24 mouse cellular contexts compared by ENCODE assay signal in the genomic region with DNA sequence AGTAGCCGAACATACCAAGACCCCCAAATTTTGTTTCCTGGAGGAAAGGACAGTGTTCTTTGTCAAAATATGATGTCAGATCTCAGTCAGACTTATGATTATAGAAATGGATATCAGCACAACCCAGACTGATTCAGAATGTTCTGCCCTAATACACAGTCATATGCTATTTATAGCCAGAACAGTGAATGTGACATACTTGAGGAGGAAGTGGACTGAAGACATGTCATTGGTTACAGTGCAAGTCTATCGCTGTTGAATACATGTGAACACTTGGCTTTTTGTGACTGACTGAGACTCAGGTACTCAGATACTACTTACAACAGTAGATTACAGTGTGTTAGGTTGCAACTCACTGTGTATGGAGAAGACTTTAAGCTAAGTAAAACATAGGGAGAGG.
DNase-seq lines count a peak whose midpoint lies in the region; ATAC-seq and TF ChIP-seq lines count a peak whose summit lies in the region.
"Had no signal": no experiment of that assay in that cellular context is flagged by ENCODE, and none has a peak within 500 bp of the region (broad histone marks: within the 10 kb centered on the region; RNA-seq: fewer than 3 reads in every experiment).

No protein-coding gene starts in this region.

- H3K27me3 ChIP-seq in heart, postnatal 0 days (ENCODE audit: control insufficient read depth, insufficient read depth, low read length): no peaks in the 10 kb centered on the region
- no peaks in the 10 kb centered on the region for H3K27me3 ChIP-seq in heart, embryonic 12.5 days (replicated peaks)
- H3K27me3 ChIP-seq: embryonic facial prominence, embryonic 12.5 days; embryonic facial prominence, embryonic 15.5 days; heart, embryonic 13.5 days; hindbrain, embryonic 15.5 days had no signal

- H3K9me3 ChIP-seq in heart, postnatal 0 days (replicated peaks; ENCODE audit: control insufficient read depth, low read length): no peaks in the 10 kb centered on the region
- H3K9me3 ChIP-seq in heart, embryonic 12.5 days (replicated peaks): no peaks in the 10 kb centered on the region
- H3K9me3 ChIP-seq: embryonic facial prominence, embryonic 12.5 days; embryonic facial prominence, embryonic 15.5 days; heart, embryonic 13.5 days; hindbrain, embryonic 15.5 days had no signal

- TF ChIP-seq EP300 in heart, postnatal 0 days (IDR thresholded peaks at IDR 0.05; ENCODE audit: low read depth): no peak

- H3K36me3 ChIP-seq in heart, postnatal 0 days (replicated peaks; ENCODE audit: control insufficient read depth, insufficient read depth, low read length): no peaks in the 10 kb centered on the region
- H3K36me3 ChIP-seq in heart, embryonic 12.5 days: no peaks in the 10 kb centered on the region
- H3K36me3 ChIP-seq: embryonic facial prominence, embryonic 12.5 days; embryonic facial prominence, embryonic 15.5 days; heart, embryonic 13.5 days; hindbrain, embryonic 15.5 days had no signal

- no peak overlapping the region for H3K27ac ChIP-seq in heart, postnatal 0 days (ENCODE audit: low read depth)
- no peak overlapping the region for H3K27ac ChIP-seq in heart, embryonic 12.5 days (ENCODE audit: poor library complexity, severe bottlenecking)
- H3K27ac ChIP-seq: embryonic facial prominence, embryonic 12.5 days; embryonic facial prominence, embryonic 15.5 days; gastrocnemius, adult 2 months; heart, embryonic 13.5 days; hindbrain, embryonic 15.5 days had no signal

- no peak overlapping the region for H3K4me3 ChIP-seq in heart, postnatal 0 days (ENCODE audit: low read depth, low read length)
- H3K4me3 ChIP-seq in heart, embryonic 12.5 days: no peak overlapping the region
- H3K4me3 ChIP-seq: embryonic facial prominence, embryonic 12.5 days; embryonic facial prominence, embryonic 15.5 days; gastrocnemius, adult 2 months; heart, embryonic 13.5 days; hindbrain, embryonic 15.5 days had no signal

- ATAC-seq in heart, postnatal 0 days (ENCODE audit: insufficient read depth, low read depth): peak; percentile 75
- ATAC-seq in heart, embryonic 12.5 days (ENCODE audit: insufficient number of reproducible peaks, low FRiP score): no peak
- ATAC-seq in common myeloid progenitor, adult 5-6 weeks (replicated peaks; ENCODE audit: low read depth, poor library complexity, severe bottlenecking): peak; percentile 71
- ATAC-seq in megakaryocyte, adult 5-6 weeks (ENCODE audit: poor library complexity, severe bottlenecking): 0 out of 2 replicates have a peak, but pooled peaks have one; percentile 40
- ATAC-seq: activated CD4-positive, CD25-positive, alpha-beta regulatory T cell, adult 4 months; forebrain, embryonic 14.5 days; forebrain, postnatal 0 days; intestine, postnatal 0 days had no signal

- H3K4me1 ChIP-seq in heart, postnatal 0 days (ENCODE audit: control insufficient read depth, insufficient read depth): no peaks in the 10 kb centered on the region
- H3K4me1 ChIP-seq in heart, embryonic 12.5 days (replicated peaks): no peaks in the 10 kb centered on the region
- H3K4me1 ChIP-seq: embryonic facial prominence, embryonic 12.5 days; embryonic facial prominence, embryonic 15.5 days; hindbrain, embryonic 15.5 days had no signal

- TF ChIP-seq CTCF in heart, postnatal 0 days (IDR thresholded peaks at IDR 0.05; ENCODE audit: low read depth): no peak

- no peak overlapping the region for H3K4me2 ChIP-seq in heart, postnatal 0 days (ENCODE audit: low read depth, low read length)
- H3K4me2 ChIP-seq in heart, embryonic 12.5 days: no peak overlapping the region
- H3K4me2 ChIP-seq: embryonic facial prominence, embryonic 12.5 days; embryonic facial prominence, embryonic 15.5 days; heart, embryonic 13.5 days; hindbrain, embryonic 15.5 days had no signal

- 65% methylated on average over 2 of the region's 2 CpGs for WGBS in heart, postnatal 0 days
- WGBS in heart, embryonic 12.5 days: 64% methylated on average over 2 of the region's 2 CpGs

- DNase-seq in heart, postnatal 0 days (ENCODE audit: low spot score): peak; percentile 55
- DNase-seq in spleen, adult 18-20 months: no peak
- DNase-seq in cerebellum, adult 11 months: no peak
- no peak for DNase-seq in left cerebral cortex, postnatal 36 days (ENCODE audit: low spot score in 2 of 2)
- DNase-seq: adrenal gland, adult 8-10 months; adrenal gland, postnatal 25 days; cerebellum, adult 8-10 months; cerebellum, postnatal 10 days; cerebellum, postnatal 36 days; forebrain, postnatal 0 days; gastrocnemius, adult 2 months; gastrocnemius, postnatal 14 days; heart, postnatal 36 days; kidney, adult 2 months had no signal

- H3K9ac ChIP-seq in heart, postnatal 0 days (replicated peaks; ENCODE audit: low read depth, low read length): no peak overlapping the region
- H3K9ac ChIP-seq in heart, embryonic 12.5 days: no peak overlapping the region
- H3K9ac ChIP-seq: embryonic facial prominence, embryonic 12.5 days; embryonic facial prominence, embryonic 15.5 days; forebrain, postnatal 0 days; heart, embryonic 13.5 days; hindbrain, embryonic 15.5 days had no signal

- intact Hi-C loops in left cerebral cortex, postnatal 36 days (cut with DNase I): no loop called here
